Mouse (Mus musculus) hindbrain, embryonic 16.5 days (tissue): ENCODE data around the gene Serpinc1. TPM values are rescaled to one million over a fixed set of nuclear protein-coding genes. Genes with fewer than 3 reads are reported as not detected.

Experiments
- ATAC-seq: fragments of 200-750 bp; cut with Nextera tagmentation; 2 replicates; pipeline ENCODE4 v1.8.0; 2017; ENCODE audit warnings: moderate TSS enrichment, moderate library complexity
- H3K27ac ChIP-seq: fragments of 300-500 bp; sonication (generic); 2 replicates; pipeline ENCODE4 v1.5.1; 2014; ENCODE audit warnings: low read depth, mild to moderate bottlenecking, control low read depth, low read length, moderate library complexity
- H3K27me3 ChIP-seq: fragments of 300-500 bp; sonication (generic); replicated peaks from 2 replicates; pipeline ENCODE4 v1.6.1; 2014; ENCODE audit warnings: low read length; ENCODE audit not compliant: control insufficient read depth, insufficient read depth
- H3K36me3 ChIP-seq: fragments of 300-500 bp; sonication (generic); 2 replicates; pipeline ENCODE4 v1.6.1; 2014; ENCODE audit warnings: mild to moderate bottlenecking, low read length, moderate library complexity, mixed read lengths; ENCODE audit not compliant: control insufficient read depth, insufficient read depth
- H3K4me1 ChIP-seq: fragments of 300-500 bp; sonication (generic); 2 replicates; pipeline ENCODE4 v1.6.1; 2014; ENCODE audit warnings: low read depth, low read length; ENCODE audit not compliant: control insufficient read depth, insufficient read depth
- H3K4me2 ChIP-seq: fragments of 300-500 bp; sonication (generic); 2 replicates; pipeline ENCODE4 v1.6.1; 2014; ENCODE audit warnings: mild to moderate bottlenecking, low read length, control low read depth, moderate library complexity
- H3K4me3 ChIP-seq: fragments of 300-500 bp; sonication (generic); 2 replicates; pipeline ENCODE4 v1.5.1; 2014; ENCODE audit warnings: mild to moderate bottlenecking, low read length, control low read depth, moderate library complexity
- H3K9ac ChIP-seq: fragments of 300-500 bp; sonication (generic); 2 replicates; pipeline ENCODE4 v1.6.1; 2014; ENCODE audit warnings: low read depth, mild to moderate bottlenecking, control low read depth, low read length, moderate library complexity
- H3K9me3 ChIP-seq: fragments of 300-500 bp; sonication (generic); 2 replicates; pipeline ENCODE4 v1.6.1; 2014; ENCODE audit warnings: mild to moderate bottlenecking, low read length, moderate library complexity; ENCODE audit not compliant: control insufficient read depth
- WGBS: fragments of 180-500 bp; shearing (Covaris S2); extraction: QIAGEN DNeasy Blood & Tissue Kit; methylation state at CpG from one replicate; pipeline ENCODE4 v1.1.7; 2014; 5-methylcytosine and 5-hydroxymethylcytosine counted together
- polyA plus RNA-seq: library from polyadenylated mRNA; unstranded; fragments of >200 nt; fragmentation: Nextera tagmentation; extraction: Ambion mirVana; gene quantifications from 2 replicates; pipeline ENCODE4 v1.2.1, GENCODE M21; 2015

Serpinc1 gene
- polyA plus RNA-seq = 2.7 and 3.1 TPM in 2 replicates

DNA sequence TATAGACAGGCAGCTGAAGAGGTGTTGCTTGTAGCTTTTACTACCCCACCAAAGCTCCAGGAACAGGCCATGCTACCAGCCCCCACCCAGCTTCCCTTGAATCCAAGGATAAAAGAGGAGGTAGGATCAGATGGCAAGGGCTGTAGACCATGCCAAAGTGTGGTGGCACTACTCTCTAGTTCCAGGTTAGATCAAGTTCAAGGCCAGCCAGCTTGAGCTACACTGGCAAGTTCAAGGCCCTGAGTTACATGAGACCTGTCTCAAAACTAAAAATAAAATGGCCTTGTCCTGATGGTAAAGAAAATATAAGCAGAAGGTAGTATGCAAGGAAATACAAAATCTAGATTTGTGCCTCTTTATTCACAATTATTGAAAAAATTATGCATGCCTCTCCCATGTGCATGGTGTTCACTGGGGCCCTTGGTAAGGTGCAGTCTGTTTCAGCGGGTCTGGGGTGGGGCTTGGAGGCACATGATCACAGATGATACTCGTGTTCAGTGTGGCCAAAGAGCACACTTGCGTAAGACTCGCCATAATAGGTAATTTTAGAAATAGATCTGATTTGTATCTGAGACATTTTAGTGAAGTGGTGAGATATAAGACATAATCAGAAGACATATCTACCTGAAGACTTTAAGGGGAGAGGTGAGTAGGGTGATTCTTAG lies at the start of gene Serpinc1:
Gene Serpinc1, plus strand, starts transcription at position 515 of the 665 bp plus-strand sequence.
- Histone ChIP-seq H3K9me3 (no peaks in the 10 kb centered on the region), H3K4me3 (no peak within 1 kb of the TSS), H3K27ac (no peak within 1 kb of the TSS), H3K27me3 (no peaks in the 10 kb centered on the region), H3K4me1 (no peaks in the 10 kb centered on the region), H3K4me2 (no peak within 1 kb of the TSS), H3K9ac (no peak within 1 kb of the TSS), H3K36me3 (no peaks in the 10 kb centered on the region)
- no peak for ATAC-seq
- WGBS = 89% methylated on average over 4 of the region's 4 CpGs

DNA sequence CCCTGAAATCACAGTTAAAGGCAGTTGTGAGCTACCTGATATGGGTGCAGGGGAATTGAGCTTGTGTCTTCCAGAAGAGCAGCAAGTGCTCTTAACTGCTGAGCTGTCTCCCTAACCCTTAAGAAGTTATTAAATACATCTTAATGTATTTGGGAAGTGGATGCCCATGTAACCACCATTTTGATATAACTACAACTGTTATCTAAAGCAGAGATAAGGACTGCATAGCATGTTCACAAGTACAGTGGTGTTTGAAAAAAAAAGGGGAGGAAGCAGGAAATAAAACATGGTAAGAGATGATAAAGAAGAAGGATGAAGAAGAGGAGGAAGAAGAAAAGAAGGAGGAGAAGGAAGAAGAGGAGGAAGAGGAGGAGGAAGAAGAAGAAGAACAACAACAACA lies 47.1 kb upstream of the Serpinc1 start:
- Histone ChIP-seq H3K4me2 (no peak overlapping the region), H3K36me3 (peaks cover 2% of the 10 kb centered on the region; the same call in 1 of the 2 replicates), H3K4me3 (no peak overlapping the region), H3K4me1 (no peaks in the 10 kb centered on the region), H3K9me3 (no peaks in the 10 kb centered on the region), H3K27ac (no peak overlapping the region), H3K9ac (no peak overlapping the region), H3K27me3 (no peaks in the 10 kb centered on the region)
- no peak for ATAC-seq

DNA sequence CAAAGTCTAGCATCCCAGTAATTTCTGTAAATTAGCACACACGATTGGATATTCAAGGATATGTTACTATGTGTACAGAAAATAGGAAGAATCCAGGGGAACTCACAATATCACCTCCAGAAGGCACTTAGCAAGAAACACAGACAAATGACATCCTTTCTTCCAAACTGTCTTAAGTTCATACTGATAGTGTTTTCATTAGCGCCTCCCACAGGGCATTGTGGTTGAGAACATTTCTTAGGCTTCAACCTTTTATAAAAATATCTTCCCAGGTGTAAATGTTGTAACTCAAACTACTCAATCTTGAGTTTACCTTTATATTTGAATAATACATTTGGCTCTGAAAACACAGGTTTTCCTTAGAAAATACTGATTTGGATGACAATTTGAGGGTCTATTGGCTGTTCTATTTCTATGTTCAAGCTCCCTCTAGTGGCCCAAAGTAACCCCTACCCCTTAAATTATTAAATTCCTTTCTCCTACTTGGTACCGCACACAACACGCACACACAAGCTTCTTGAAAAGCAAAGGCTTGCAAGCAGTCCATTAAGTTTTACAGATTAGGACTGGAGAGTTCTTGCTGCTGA lies 44.4 kb upstream of the Serpinc1 start:
- H3K4me3 ChIP-seq = no peak overlapping the region
- ATAC-seq = peak; percentile 72; the same call in 1 of the 2 replicates
- H3K4me2 ChIP-seq = no peak overlapping the region
- H3K4me1 ChIP-seq = no peaks in the 10 kb centered on the region
- no peak overlapping the region for H3K9ac ChIP-seq
- 57% methylated on average over 4 of the region's 4 CpGs for WGBS
- no peak overlapping the region for H3K27ac ChIP-seq
- no peaks in the 10 kb centered on the region for H3K27me3 ChIP-seq
- no peaks in the 10 kb centered on the region for H3K9me3 ChIP-seq
- peaks cover 6% of the 10 kb centered on the region for H3K36me3 ChIP-seq

DNA sequence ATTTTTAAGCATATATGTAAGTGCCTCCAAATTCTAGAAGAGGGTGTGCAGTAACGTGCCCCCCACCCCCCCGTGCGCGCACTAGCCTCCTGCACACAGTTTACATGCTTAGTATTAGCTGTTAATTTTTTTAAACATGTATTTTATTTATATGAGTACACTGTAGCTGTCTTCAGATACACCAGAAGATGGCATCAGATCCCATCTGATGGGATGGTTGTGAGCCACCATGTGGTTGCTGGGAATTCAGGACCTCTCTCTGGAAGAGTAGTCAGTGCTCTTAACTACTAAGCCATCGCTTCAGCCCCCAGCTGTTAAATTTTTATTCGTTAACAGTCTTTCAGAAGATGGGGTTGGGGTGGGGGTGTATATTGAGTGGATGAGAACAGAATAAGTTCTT lies 42.8 kb upstream of the Serpinc1 start:
- Histone ChIP-seq H3K27ac (no peak overlapping the region), H3K9me3 (no peaks in the 10 kb centered on the region), H3K27me3 (no peaks in the 10 kb centered on the region), H3K4me2 (no peak overlapping the region), H3K4me3 (no peak overlapping the region), H3K4me1 (no peaks in the 10 kb centered on the region), H3K9ac (no peak overlapping the region), H3K36me3 (peaks cover 10% of the 10 kb centered on the region)
- 88% methylated on average over 6 of the region's 6 CpGs for WGBS
- peak; percentile 63 for ATAC-seq

DNA sequence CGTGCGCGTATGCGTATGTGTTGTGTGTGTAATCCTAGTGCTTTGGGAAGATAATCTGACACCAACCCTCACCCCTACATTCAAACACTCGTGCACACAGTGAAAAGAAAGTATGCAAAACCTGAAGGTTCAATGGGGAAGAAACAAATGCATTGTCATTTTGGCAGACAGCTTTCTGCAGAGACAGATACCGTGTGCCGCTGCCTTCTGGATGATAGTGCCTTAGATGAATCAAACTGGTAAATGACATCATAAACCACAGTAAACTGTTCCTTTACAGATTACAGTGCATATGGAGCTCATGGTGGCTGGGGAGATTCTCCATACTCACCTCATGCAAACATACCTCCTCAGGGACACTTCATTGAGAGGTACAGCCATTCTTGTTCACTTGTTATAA lies 15.2 kb upstream of the Serpinc1 start:
- peaks cover 38% of the 10 kb centered on the region for H3K36me3 ChIP-seq
- no peaks in the 10 kb centered on the region for H3K4me1 ChIP-seq
- H3K9me3 ChIP-seq = no peaks in the 10 kb centered on the region
- 92% methylated on average over 7 of the region's 7 CpGs for WGBS
- H3K4me2 ChIP-seq = no peak overlapping the region
- no peaks in the 10 kb centered on the region for H3K27me3 ChIP-seq
- H3K27ac ChIP-seq = no peak overlapping the region
- H3K4me3 ChIP-seq = no peak overlapping the region
- no peak for ATAC-seq
- no peak overlapping the region for H3K9ac ChIP-seq

DNA sequence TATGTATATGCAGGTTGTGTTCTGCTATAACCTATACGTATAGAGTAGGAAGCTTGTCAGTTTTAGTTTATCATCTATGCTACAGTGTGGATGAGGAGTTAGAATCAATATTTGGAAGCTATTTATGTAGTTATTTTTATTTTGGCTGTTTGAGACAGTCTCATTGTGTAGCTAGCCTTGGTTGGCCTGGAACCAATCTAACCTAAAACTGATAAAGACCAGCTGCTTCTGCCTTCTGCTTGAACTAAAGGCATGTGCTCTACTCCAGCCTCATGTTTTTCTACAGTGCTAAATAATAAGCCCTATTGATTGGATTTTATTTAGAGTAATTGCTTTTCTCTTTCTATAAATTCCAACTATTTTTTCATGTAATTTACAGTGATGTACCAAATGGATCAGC lies 11.1 kb upstream of the Serpinc1 start:
- ATAC-seq = no peak
- 96% methylated on average over 1 of the region's 1 CpGs for WGBS
- H3K36me3 ChIP-seq = peaks cover 32% of the 10 kb centered on the region
- no peak overlapping the region for H3K4me2 ChIP-seq
- no peak overlapping the region for H3K27ac ChIP-seq
- H3K9me3 ChIP-seq = no peaks in the 10 kb centered on the region
- H3K4me1 ChIP-seq = no peaks in the 10 kb centered on the region
- no peak overlapping the region for H3K4me3 ChIP-seq
- no peaks in the 10 kb centered on the region for H3K27me3 ChIP-seq
- no peak overlapping the region for H3K9ac ChIP-seq

DNA sequence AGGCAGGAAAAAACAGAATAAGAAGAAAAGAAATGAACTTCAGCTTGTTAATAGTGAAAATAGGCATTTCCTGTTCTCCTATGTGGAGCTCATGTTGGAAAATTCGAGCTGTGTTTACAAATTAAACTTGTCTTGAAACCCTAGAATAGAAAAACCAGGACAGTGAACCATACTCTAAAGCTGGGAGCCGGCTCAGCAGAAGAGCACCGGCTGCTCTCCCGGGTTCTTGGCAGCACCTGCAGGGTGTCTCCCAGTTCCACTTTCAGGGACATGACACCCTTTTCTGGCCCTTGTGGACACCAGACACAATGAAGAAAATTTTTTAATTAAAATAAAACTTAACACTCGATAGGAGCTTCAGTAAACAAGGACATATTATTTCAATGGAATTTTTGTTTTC lies 9.7 kb upstream of the Serpinc1 start:
- ATAC-seq = no peak
- H3K4me2 ChIP-seq = no peak overlapping the region
- no peak overlapping the region for H3K27ac ChIP-seq
- no peaks in the 10 kb centered on the region for H3K9me3 ChIP-seq
- no peak overlapping the region for H3K4me3 ChIP-seq
- H3K4me1 ChIP-seq = no peaks in the 10 kb centered on the region
- no peaks in the 10 kb centered on the region for H3K27me3 ChIP-seq
- H3K36me3 ChIP-seq = peaks cover 22% of the 10 kb centered on the region
- WGBS = 90% methylated on average over 5 of the region's 5 CpGs
- H3K9ac ChIP-seq = no peak overlapping the region

DNA sequence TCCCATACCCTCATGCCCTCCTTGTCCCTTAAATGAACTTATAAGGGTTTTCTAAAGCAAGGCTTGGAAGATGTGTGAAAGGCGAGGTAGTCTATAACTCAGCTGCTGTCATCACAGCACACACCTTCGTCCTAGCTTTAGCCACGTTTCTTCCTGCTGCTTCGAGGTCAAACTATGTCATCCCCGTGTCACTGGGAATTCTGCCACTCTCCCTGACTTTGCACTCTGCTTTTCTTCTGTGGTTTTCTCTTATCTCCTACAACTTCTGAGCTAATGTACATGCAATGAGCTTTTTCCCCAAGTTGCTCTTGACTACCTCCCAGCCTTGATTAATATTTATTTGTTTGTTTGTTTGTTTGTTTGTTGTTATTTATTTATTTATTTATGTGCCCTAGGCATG lies 1.6 kb downstream of the Serpinc1 start:
- Histone ChIP-seq H3K4me1 (no peaks in the 10 kb centered on the region), H3K9me3 (no peaks in the 10 kb centered on the region), H3K4me3 (no peak overlapping the region), H3K27ac (no peak overlapping the region), H3K36me3 (no peaks in the 10 kb centered on the region), H3K9ac (no peak overlapping the region), H3K4me2 (no peak overlapping the region), H3K27me3 (no peaks in the 10 kb centered on the region)
- 87% methylated on average over 5 of the region's 5 CpGs for WGBS
- ATAC-seq = no peak

DNA sequence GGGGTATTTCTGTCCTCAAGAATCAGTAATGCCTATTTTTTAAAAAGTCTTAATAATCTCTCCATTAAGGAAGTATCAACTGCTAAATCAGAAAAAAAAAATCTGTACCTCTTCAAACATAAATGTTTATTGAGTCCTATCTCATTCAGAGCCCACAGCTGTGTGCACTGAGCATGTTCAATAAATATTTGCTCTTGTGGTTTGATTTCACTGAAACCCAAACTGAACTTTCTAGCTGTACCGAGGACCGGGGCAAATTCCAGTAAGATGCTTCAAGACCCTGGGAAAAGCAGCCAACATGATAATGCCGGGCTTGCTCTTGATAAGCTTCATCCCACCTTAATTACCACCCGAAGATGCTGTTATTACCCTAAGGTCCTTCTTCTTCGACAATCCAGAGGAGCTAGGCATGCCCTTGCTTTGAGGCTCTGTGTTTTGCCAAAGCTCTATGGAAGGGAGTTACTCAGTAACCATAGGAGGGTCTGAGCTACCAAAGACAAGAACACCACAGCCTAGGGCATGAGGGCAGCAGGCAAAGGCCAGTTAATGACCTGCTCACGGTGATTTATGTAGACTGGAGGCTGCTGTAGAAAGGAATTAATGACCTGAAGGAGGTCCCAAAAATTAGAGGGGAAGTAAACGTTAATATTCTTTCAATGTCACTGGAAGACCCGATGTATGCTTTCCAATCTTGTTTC lies 2.3 kb downstream of the Serpinc1 start:
- Histone ChIP-seq H3K4me3 (no peak overlapping the region), H3K27ac (no peak overlapping the region), H3K9ac (no peak overlapping the region), H3K36me3 (no peaks in the 10 kb centered on the region), H3K4me1 (no peaks in the 10 kb centered on the region), H3K27me3 (no peaks in the 10 kb centered on the region), H3K4me2 (no peak overlapping the region), H3K9me3 (no peaks in the 10 kb centered on the region)
- no peak for ATAC-seq
- WGBS = 82% methylated on average over 8 of the region's 8 CpGs
